Mouse (Mus musculus) layer of hippocampus, postnatal 36 days (tissue): ENCODE results near the gene Prim2. TPM values are rescaled to one million over a fixed set of nuclear protein-coding genes. Genes with fewer than 3 reads are reported as not detected.
"Not testable (repeated sequence)": the region's sequence is repeated elsewhere in the genome, so short reads cannot be mapped to it uniquely, and the experiment has no call there.

ENCODE experiments used
- DNase-seq, 2 experiments: peaks; one replicate each; pipeline ENCODE4 v3.0.0; 2022
- total RNA-seq, 2 experiments: library from RNA; stranded (reverse); gene quantifications; 2 replicates each; pipeline ENCODE4 v1.2.3; 2021

Prim2 gene
- total RNA-seq, 2 experiments from 2014 or later, result 4.7 to 5.2 TPM

DNA sequence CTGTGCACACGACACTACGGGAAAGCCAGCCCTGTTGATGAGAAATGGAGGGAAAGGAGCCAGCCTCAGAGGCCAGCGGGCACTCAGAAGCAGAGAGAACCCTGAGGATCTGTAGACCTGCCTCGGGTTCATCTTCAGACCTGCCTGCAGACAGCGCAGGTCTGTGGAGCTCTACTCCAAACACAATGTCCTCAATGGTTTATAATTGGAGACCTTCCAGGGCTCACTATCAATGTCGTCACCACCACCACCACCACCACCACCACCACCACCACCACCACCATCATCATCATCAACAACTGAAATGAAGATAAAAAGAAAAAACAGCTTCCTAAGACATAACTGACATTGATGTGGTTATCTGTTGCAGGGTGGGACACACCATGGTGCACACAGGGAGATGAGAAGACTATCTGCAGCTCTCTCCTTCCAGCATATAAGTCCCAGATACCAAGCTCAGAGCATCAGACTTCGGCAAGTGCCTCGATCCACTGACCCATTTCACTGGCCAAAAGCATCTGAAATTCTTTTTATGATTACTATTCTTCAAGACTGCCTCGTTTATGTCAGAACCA lies 20.0 kb downstream of the Prim2 start:
- no peak for DNase-seq

DNA sequence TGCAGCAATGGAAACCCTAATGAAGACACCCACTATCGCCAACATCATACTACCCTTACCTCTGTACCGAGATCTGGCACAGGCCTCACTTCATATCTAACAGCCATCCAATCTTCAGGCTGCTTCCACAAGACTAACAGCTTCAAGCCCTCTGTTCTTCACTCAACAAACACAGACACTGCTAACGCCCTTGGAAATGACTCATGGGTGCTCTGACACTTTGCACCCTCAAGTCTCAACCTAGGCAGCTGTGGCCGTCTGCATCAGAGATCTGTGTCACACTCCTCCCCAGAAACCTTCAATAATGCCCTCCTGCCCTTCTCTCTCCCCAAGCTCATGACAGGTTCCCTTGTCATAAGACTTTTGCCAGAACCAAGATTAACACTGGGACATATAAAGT lies 20.6 kb downstream of the Prim2 start:
- DNase-seq, result no peak

DNA sequence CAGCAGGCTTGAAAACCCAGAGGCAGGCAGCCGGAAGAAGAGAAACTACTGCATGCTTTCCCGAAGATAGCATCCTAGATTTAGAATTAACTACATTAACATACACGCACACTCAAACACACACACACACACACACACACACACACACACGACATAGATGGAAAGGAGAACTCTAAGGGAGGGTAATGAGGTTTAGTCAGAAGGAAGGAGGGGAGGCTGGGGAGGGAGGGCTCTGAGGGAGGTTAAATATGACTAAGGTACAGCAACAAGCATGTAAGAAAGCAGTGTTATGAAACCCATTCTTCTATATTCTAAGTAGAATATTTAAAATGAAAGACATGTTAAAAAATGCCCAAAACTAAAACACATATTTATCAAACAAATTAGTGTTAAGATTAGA lies 21.9 kb downstream of the Prim2 start:
- DNase-seq, result no peak

DNA sequence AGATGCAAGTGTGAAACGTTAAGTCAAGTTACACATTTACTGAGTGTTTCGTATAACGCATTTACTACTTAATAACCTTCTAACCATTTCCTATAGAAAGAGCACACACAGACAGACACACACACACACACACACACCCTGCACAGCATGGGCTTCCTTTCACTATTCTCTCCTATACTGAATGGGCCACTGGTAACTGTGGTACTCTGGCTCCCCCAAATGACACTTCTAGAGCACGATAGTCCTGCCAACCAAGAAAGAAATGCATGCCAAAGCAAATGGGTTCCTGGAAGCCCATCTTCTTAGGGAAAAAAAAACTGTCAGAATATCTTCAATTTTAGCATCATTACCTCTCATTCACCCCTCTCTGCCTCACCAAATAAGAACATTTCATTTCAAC lies 22.4 kb downstream of the Prim2 start:
- DNase-seq, result peak in 1 of 2 experiments; percentile 17

DNA sequence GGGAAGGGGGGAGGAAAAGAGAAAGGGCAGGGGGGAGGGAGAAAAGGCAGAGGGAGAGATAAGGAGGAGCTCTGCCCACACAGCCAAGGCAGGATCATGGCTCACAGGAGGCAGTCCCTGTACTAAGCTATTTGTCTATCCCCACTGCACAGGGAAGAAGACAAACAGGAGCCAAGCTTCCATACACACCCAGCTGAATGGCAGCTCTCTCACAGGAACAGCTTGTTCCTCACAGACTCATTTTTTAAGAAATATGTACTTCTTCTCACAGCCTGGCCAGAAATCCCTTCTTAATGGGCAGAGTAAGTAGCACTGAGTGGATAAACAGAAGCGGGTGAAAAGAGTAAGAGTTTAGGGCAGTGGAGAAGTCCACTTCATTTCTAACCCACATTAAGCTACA lies 23.9 kb downstream of the Prim2 start:
- no peak for DNase-seq

DNA sequence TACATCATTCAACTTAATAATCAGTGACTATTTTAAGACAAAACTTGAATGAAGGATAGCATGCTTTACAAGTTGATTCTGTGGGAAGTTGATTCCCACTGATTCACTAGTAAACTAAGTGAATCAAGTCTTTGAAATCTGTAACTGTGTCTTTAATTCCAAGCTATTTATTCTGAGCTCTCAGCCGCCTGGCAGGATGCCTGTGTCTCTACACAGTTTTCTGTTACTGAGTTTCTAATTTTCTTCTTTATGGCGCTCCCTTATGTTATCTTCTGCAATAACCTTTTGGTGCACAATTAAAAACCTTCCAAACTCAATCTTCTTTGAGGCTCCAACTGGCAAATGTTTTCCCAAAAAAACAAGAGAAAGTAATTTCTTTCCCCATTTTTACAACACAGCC lies 28.5 kb downstream of the Prim2 start:
- DNase-seq, result peak; percentile 22 to 33

DNA sequence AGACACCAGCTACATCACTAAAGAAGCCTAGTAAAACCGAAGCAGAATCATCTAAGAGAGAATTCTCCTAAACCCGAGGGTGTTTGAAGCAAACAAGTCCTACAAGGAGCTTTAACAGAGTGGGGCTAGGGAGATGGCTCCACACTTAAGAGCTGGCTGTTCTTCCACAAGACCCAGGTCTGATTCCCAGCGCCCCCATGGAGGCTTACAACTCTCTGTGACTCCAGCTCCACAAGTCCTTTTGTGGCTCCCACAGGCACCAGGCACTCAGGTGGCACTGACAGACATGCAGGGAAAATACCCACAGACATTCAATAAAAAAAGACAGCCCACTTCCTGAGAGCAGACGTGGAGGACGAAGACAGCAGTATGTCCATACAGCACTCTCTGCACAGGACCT lies 29.5 kb downstream of the Prim2 start:
- no peak for DNase-seq

DNA sequence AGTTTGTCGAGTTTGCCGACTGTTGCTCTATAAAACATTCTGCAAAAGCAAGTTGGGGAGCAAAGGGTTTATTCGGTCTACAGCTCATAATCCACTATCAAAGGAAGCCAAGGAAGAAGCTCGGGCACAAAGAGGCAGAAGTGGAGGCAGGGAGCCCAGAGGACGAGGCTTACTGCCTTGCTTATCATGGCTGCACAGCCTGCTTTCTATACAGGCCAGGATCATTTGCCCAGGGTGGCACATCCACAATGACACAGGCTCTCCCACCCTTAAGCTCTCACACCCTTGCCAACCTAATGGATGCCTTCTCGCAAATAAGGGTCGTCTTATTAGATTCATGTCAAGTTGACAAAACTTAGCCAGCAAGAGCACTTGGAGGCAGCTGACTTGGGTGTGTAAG lies 30.4 kb downstream of the Prim2 start:
- DNase-seq, result no peak

DNA sequence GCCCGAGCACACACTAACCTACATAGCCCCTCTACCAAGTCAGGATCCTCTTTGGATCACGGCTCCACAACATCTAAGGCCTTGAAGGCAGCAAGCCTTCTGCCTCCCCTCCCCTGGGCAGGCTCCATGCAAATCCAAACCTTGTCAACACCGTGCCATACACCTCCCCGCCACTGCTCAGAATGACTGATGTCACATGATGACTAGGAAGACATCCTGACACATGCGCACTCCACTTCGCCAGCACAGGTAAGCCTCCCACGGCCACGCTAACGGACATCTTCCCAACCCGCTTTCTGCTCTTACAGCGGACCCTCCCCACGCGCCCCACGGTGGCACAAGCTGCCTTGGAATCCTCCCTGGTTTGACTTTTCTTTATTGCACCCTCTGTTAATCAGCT lies 31.8 kb downstream of the Prim2 start:
- DNase-seq, result no peak

DNA sequence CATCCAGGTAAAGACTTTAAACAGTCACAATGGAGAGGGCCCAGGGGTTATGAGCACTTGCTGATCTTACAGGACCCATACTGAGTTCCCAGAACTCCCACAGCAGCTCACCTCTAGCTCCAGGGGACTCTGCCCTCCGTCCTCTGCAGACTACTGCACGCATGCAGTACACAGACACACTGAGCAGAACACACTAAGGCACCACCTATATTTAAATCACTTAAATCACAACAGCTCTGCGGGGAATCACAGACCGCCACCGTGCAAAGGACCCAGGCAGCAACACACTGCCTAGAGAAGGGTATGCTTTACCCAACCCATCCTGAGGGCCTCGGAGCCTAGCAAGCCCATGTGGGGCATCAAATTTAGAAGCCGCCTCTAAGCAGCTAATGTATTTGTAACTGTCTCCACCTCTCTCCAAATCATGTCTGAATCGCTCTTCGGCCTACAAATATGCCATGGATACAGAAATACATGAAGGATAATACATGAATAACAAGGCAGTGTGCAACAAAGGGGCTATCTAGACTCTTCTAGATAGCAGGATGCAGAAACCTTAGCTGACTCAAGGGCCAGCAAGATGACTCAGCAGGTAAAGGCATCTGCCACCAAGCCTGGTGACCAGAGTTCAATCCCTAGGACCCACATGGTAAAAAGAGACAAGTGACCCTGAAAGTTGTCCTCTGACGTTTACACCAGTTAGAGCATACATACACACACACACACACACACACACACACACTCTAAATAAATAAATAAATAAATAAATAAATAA lies 33.0 kb downstream of the Prim2 start:
- DNase-seq, result no peak

DNA sequence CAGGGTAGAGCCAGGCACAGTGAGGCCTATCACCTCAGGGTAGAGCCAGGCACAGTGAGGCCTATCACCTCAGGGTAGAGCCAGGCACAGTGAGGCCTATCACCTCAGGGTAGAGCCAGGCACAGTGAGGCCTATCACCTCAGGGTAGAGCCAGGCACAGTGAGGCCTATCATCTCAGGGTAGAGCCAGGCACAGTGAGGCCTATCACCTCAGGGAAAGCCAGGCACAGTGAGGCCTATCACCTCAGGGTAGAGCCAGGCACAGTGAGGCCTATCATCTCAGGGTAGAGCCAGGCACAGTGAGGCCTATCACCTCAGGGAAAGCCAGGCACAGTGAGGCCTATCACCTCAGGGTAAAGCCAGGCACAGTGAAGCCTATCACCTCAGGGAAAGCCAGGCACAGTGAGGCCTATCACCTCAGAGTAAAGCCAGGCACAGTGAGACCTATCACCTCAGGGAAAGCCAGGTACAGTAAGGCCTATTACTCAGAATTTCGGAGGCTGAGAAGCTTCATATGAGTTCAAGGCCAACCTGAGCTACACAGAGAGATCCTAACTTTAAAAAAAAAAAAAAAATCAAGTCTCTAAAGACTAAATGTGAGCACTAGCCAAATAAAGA lies 38.5 kb downstream of the Prim2 start:
- DNase-seq, result not testable (repeated sequence)

DNA sequence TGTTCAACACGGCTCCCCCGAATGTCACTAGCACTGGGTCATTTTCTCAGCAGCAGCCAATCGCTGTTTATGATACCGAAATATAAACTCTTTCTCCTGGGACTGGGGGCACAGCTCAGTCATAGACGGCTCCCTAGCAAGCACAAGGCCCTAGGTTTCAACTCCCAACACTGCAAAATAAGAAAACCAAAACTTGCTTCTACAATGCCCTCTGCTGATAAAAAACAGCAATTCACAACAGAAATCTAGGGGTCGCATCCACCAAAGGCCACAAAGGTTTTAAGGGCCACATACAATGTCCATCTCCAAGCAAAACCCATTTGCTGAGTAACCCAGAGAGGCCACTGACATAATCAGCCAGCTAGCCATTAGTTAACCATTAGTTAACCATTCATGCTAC lies 41.8 kb downstream of the Prim2 start:
- DNase-seq, result no peak

DNA sequence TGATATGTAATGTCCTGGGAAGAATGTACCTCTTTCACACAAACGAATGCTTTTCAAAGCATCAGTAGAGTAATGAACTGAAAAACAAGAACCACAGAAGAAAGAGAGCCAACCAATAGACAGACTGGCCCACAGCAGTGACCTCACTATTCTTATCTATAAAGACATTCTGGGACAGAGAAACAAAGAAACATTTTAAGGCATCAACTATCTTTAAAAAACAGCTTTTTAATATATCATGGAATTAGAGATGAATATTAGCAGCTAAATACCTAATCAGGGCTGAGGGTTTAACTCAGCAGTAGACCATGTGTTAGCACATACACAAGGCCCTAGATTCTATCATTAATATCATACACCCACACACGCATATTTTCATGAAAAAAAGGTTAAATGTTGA lies 42.5 kb downstream of the Prim2 start:
- DNase-seq, result no peak

DNA sequence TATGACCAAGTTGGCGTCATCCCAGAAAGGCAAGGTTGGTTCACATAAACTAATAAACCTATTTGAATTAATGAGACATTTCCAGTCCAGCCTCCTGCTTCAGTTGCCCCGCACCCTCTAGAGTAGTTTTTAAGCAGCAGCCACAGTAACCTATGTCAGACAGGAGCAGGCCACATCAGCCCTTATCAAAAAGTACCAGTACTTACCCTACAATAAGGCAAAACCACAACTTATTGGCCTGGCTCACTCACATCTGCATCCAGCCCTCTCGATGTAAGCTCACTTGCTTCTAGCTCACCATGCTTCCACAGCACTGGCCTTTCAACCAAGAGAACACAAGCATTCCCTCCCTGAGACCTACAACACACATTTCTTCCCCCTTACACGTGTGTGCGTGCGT lies 44.7 kb downstream of the Prim2 start:
- no peak for DNase-seq

DNA sequence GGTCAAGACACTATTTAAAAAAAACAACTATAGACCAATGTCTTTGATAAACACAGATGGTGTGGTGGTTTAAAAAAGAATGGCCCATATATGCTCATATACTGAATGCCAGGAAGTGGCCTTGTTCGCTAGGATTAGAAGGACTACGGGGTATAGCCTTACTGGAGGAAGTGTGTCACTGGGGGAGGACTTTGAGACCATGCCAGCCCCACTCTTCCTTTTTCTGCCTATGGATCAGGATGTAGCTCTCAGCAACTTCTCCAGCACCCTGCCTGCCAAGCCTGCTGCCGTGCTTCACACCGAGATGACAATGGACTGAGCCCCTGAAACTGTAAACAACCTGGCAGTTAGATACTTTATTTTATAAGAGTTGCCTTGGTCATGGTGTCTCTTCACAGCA lies 45.2 kb downstream of the Prim2 start:
- no peak for DNase-seq

DNA sequence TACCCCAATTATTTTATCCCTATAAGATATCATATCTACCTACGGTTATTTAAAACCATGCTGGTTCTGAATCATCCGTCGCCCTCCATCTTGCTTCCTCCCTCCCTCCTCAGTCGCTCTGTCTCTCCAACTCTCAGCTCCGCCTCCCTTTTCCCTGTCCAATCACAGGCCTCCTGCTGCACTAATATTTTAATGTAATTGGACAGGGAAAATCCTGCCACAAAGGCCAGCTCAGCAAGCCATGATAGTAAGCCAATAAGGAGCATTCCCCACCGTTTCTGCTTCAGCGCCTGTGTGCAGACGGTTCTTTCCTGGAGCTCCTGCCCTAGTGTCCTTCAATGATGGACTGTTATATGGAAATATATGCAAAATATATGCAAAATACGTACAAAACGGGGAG lies 47.8 kb downstream of the Prim2 start:
- no peak for DNase-seq

DNA sequence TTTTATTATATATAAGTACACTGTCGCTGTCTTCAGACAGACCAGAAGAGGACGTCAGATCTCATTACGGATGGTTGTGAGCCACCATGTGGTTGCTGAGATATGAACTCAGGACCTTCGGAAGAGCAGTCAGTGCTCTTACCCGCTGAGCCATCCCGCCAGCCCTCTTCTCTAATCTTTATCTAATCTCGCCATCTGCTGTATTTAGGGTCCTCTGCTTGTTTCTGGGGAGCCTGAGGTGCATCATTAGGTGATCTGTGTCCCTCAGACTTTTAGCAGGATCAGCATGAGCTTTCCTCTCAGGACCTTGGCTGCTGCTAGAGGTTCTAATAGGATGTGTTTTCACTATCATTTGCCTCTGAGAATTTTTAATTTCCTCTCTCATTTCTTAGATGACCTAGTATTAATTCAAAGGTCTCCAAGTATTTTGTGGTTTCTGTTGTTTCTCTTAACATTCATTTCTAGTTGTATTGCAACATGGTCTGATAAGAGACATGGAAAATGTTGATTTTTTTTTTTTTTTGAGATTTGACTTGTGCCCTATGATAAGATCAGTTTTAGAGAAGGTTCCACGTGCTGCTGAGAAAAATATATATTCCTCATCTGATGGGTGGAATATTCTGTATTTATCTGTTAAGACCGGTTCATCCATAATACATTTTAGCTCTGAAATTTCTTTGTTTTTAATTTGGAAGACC lies 49.4 kb downstream of the Prim2 start:
- DNase-seq, result no peak

DNA sequence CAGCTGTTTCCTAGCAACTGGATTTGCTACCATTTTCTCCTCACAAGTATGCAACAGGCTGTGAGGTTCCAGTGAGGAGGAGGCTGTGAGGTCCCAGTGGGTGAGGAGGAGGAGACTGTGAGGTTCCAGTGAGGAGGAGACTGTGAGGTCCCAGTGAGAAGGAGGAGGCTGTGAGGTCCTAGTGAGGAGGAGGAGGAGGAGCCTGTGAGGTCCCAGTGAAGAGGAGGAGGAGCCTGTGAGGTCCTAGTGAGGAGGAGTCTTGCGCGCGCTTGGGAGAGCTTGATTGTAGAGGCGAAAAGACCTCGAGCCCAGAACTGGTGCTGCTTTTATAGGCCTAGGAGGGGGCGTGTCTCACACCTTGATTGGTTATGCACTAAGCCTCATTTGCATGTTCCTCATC lies 53.0 kb downstream of the Prim2 start:
- DNase-seq, result not testable (repeated sequence)

DNA sequence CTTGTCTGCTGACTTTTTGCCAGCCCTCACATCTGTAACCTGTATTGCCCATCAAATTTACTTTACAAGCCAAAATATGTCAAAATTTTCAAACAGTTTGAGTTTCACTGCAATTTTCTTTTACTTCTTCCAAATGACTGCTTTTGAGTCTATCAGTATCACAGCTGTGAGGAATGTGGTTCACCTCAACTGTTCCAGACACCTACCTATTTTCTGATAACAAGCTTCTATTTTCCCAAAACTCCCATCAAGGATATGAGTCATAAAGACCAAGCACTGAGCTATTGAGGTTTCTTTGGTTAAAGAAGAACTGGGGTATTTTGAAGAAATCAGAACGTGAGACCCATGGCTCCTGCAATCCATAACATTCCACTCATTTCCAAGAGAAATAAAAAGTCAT lies 57.5 kb downstream of the Prim2 start:
- no peak for DNase-seq

DNA sequence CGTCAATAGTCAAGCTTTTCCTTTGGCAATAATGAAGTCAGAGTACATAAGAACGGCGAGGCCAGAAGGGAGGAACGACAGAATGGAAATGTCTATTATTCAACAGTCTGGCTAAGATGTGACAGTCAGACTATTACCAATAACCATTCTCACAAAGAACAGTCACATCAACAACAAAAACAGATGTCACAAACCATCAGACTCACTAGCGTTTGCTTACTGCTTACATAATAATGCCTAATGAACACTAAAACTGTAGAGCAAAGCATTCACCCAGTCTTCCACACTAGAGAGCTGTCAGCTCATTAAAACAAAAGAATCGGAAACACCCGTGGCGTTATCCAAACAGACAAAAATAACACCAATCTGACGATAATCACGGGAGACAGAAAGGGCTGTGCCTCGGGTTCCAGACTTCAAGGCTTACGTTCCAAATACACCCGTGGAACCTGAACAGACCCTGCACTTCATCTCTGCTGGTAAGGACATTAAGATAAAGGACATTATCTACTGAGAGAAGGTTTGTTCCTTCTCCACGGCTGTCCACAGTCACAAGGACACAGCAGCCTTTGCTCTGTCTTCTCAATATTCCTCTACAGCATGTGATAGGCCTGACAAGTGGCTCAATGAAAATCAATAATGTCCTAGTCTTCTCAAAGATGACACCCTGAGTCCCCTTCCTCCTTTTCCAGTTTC lies 59.4 kb downstream of the Prim2 start:
- peak in 1 of 2 experiments; percentile 3 for DNase-seq

DNA sequence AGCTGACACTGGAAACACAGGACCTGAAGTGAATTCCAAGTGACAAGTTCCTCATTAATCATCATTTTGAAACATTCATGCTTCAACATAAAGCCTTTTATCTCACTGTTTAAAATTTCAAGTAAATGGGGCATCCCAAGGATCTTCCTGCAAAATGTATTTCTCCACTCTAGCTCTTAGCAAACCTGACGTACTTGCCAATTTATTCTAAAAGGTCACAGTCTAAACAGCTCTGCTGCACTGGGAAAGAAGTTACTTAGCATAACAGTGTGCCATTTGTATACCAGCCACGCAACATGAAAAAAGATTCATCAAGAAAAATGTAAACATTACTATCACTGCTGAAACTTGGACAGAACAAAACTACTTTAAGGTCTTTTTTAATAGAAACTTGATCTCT lies 61.5 kb downstream of the Prim2 start:
- no peak for DNase-seq

DNA sequence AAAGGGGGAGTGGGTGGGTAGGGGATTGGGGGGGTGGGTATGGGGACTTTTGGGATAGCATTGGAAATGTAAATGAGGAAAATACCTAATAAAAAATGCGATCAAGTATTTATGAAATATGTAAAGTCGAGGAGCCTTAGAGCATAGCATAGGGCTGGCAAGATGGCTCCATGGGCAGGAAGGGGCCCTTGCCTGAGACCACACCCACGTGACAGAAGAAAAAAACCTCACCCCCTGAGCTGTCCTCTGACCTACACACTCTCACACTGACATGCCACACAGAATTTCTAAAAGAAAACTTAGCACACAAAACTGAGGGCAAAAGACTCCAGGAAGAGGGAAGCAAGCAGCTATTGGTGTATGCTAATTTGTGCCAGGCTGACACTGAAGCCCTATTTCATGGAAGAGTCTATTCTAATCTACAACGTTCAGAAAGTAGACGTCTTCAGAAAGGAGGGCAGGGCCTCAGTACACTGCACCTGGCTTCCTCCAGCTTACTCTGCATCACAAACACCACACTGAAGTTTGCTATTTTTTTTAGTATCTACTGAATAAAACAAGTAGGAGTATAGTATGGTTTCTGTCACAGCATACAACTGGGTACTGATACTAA lies 65.4 kb downstream of the Prim2 start:
- DNase-seq, result no peak
